Mouse (Mus musculus) hindbrain, postnatal 0 days (tissue): ENCODE results near the gene Cnp. TPM values are rescaled to one million over a fixed set of nuclear protein-coding genes. Genes with fewer than 3 reads are reported as not detected.

Source experiments
- ATAC-seq: fragments of 200-750 bp; cut with Nextera tagmentation; 2 replicates; pipeline ENCODE4 v1.8.0; 2017; ENCODE audit warnings: mild to moderate bottlenecking, moderate TSS enrichment, moderate library complexity
- DNase-seq: peaks from one replicate; pipeline ENCODE4 v3.0.0-alpha.2; 2015; ENCODE audit warnings: low spot score
- H3K27ac ChIP-seq: fragments of 300-500 bp; sonication (generic); 2 replicates; pipeline ENCODE4 v1.5.1; 2014; ENCODE audit warnings: mild to moderate bottlenecking
- H3K27me3 ChIP-seq: fragments of 300-500 bp; sonication (generic); 2 replicates; pipeline ENCODE4 v1.6.1; 2014; ENCODE audit warnings: low read length, mixed read lengths; ENCODE audit not compliant: insufficient read depth
- H3K36me3 ChIP-seq: fragments of 300-500 bp; sonication (generic); 2 replicates; pipeline ENCODE4 v1.6.1; 2014; ENCODE audit warnings: low read length, mixed read lengths; ENCODE audit not compliant: insufficient read depth
- H3K4me1 ChIP-seq: fragments of 300-500 bp; sonication (generic); 2 replicates; pipeline ENCODE4 v1.6.1; 2014; ENCODE audit warnings: antibody characterized with exemption, low read length, mixed read lengths; ENCODE audit not compliant: insufficient read depth
- H3K4me2 ChIP-seq: fragments of 300-500 bp; sonication (generic); 2 replicates; pipeline ENCODE4 v1.6.1; 2014; ENCODE audit warnings: low read depth, mild to moderate bottlenecking, low read length, moderate library complexity, mixed read lengths
- H3K4me3 ChIP-seq: fragments of 300-500 bp; sonication (generic); 2 replicates; pipeline ENCODE4 v1.5.1; 2014; ENCODE audit warnings: low read length
- H3K9ac ChIP-seq: fragments of 300-500 bp; sonication (generic); replicated peaks from 2 replicates; pipeline ENCODE4 v1.6.1; 2014; ENCODE audit warnings: mild to moderate bottlenecking, low read length, moderate library complexity, mixed read lengths
- H3K9me3 ChIP-seq: fragments of 300-500 bp; sonication (generic); 2 replicates; pipeline ENCODE4 v1.6.1; 2016; ENCODE audit warnings: low read length, mixed read lengths
- CTCF ChIP-seq: IDR thresholded peaks from 2 replicates; pipeline ENCODE4 v1.5.1; 2016; ENCODE audit warnings: antibody characterized with exemption, control low read depth, low read depth
- WGBS: fragments of 180-500 bp; shearing (Covaris S2); extraction: QIAGEN DNeasy Blood & Tissue Kit; methylation state at CpG from one replicate; pipeline ENCODE4 v1.1.7; 2014; 5-methylcytosine and 5-hydroxymethylcytosine counted together
- polyA plus RNA-seq: library from polyadenylated mRNA; unstranded; fragments of >200 nt; fragmentation: Nextera tagmentation; extraction: Ambion mirVana; gene quantifications from 2 replicates; pipeline ENCODE4 v1.2.1, GENCODE M21; 2015
- total RNA-seq: library from RNA; depleted of rRNA; stranded (reverse); fragments of >200 nt; gene quantifications from 2 replicates; pipeline ENCODE4 v1.2.3, GENCODE M21; 2014

The Cnp gene
- total and polyA plus RNA-seq, 2 experiments from 2014 or later = 121 to 125 TPM

DNA sequence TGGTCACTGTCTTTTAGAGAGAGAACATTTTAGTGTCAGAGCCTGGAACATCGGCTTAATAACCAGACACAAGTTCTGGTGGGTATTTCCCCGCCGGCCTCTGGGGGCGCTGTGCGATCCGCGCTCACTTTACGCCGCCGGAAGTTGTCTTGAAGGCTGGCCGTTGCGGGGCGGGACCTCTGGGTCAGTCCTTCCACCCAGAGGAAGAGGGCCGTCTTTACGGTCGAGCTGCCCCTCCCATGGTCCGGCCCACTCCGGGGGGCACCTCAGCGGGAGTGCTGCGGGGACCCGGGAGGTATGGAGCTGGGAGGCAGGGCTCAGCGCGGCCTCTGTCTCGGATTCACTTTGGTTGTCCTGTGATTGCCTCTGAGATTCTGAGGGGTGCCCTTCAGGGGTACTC lies 48.0 kb downstream of the Cnp start:
- Histone ChIP-seq H3K36me3 (peaks cover 18% of the 10 kb centered on the region), H3K9ac (peak overlapping the region; percentile 81), H3K4me3 (peak overlapping the region; percentile 78), H3K4me2 (peak overlapping the region; percentile 57), H3K27ac (peak overlapping the region; percentile 88), H3K4me1 (peaks cover 16% of the 10 kb centered on the region), H3K9me3 (no peaks in the 10 kb centered on the region), H3K27me3 (no peaks in the 10 kb centered on the region)
- peak; percentile 96 for TF ChIP-seq CTCF
- ATAC-seq (peak; percentile 68), DNase-seq (peak; percentile 97)
- under 1% methylated on average over 24 of the region's 24 CpGs for WGBS

- Histone ChIP-seq H3K27ac (no peak overlapping the region), H3K9me3 (no peaks in the 10 kb centered on the region), H3K4me3 (peak overlapping the region; percentile 78; the same call in 1 of the 2 replicates), H3K36me3 (peaks cover 18% of the 10 kb centered on the region), H3K9ac (no peak overlapping the region; the same call in 1 of the 2 replicates), H3K4me2 (peak overlapping the region; percentile 57), H3K4me1 (peaks cover 9% of the 10 kb centered on the region), H3K27me3 (no peaks in the 10 kb centered on the region)
- whole genome bisulfite sequencing = 41% methylated on average over 5 of the region's 5 CpGs
- no peak for TF ChIP-seq CTCF
- no peak for DNase-seq
- no peak for ATAC-seq
Measured at GRCm38 (mm10) chr11:100623867-100624266, 49.2 kb downstream of the Cnp start.

DNA sequence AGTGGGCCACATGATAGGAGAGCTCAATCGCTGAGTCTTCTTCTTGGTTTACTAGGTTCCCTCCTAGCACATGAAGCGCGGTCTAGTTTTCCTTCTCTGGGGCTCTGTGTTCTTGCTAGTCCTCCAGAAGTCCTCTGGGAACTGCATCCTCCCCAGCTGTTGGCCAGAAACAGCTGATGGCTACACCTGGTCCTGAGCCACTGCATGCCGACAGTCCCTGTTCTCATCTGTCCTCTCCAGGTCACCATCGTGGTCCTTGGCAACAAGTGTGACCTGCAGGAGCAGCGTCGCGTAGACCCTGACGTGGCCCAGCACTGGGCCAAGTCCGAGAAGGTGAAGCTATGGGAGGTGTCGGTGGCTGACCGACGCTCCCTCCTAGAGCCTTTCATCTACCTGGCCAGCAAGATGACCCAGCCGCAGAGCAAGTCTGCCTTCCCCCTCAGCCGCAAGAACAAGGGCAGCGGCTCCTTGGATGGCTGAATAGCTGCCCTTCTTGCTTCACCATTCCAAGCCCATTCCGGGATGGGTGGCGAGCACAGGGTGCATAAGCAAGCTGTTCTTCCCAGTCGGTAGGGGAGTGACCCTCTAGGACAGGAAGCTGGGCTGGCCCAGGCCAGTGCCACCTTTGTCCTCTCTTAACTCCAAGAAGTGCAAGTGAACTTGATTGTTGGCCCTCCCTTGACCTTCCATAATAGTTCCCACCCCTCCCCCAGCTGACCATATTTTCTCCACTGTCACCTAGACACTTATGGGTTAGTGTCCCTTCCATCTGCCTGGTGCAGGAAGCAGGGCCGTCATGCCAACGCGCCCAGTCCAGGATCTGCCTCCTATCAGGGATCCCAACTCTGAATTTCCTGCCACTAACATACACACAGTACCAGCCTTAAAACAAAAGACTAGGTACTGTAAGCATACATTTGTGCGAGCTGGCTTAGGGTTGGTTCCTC lies 51.3 kb downstream of the Cnp start:
- WGBS = 95% methylated on average over 23 of the region's 23 CpGs
- Histone ChIP-seq H3K4me2 (no peak overlapping the region), H3K36me3 (peaks cover 18% of the 10 kb centered on the region), H3K27me3 (no peaks in the 10 kb centered on the region), H3K4me1 (peaks cover 9% of the 10 kb centered on the region; the same call in 1 of the 2 replicates), H3K4me3 (no peak overlapping the region), H3K9me3 (no peaks in the 10 kb centered on the region), H3K27ac (no peak overlapping the region), H3K9ac (no peak overlapping the region)
- ATAC-seq (no peak), DNase-seq (no peak)
- TF ChIP-seq CTCF = no peak

- H3K4me1 ChIP-seq = peaks cover 9% of the 10 kb centered on the region; the same call in 1 of the 2 replicates
- DNase-seq = peak; percentile 75
- H3K36me3 ChIP-seq = peaks cover 18% of the 10 kb centered on the region
- TF ChIP-seq CTCF = peak; percentile 92
- H3K9me3 ChIP-seq = no peaks in the 10 kb centered on the region
- ATAC-seq = peak; percentile 64
- no peaks in the 10 kb centered on the region for H3K27me3 ChIP-seq
- H3K4me2 ChIP-seq = no peak overlapping the region
- H3K9ac ChIP-seq = no peak overlapping the region
- H3K27ac ChIP-seq = no peak overlapping the region
- no peak overlapping the region for H3K4me3 ChIP-seq
- 28% methylated on average over 9 of the region's 9 CpGs for WGBS
Measured at GRCm38 (mm10) chr11:100626701-100627195, 52.0 kb downstream of the Cnp start.

- no peak for TF ChIP-seq CTCF
- DNase-seq (no peak), ATAC-seq (no peak)
- H3K4me2 ChIP-seq = no peak overlapping the region
- H3K36me3 ChIP-seq = peaks cover 18% of the 10 kb centered on the region
- no peaks in the 10 kb centered on the region for H3K27me3 ChIP-seq
- no peak overlapping the region for H3K9ac ChIP-seq
- WGBS = 88% methylated on average over 5 of the region's 5 CpGs
- no peaks in the 10 kb centered on the region for H3K9me3 ChIP-seq
- H3K27ac ChIP-seq = 0 out of 2 replicates have a peak overlapping the region, but pooled peaks have one; percentile 66
- peaks cover 9% of the 10 kb centered on the region; the same call in 1 of the 2 replicates for H3K4me1 ChIP-seq
- no peak overlapping the region for H3K4me3 ChIP-seq
Measured at GRCm38 (mm10) chr11:100628056-100628455, 53.4 kb downstream of the Cnp start.

DNA sequence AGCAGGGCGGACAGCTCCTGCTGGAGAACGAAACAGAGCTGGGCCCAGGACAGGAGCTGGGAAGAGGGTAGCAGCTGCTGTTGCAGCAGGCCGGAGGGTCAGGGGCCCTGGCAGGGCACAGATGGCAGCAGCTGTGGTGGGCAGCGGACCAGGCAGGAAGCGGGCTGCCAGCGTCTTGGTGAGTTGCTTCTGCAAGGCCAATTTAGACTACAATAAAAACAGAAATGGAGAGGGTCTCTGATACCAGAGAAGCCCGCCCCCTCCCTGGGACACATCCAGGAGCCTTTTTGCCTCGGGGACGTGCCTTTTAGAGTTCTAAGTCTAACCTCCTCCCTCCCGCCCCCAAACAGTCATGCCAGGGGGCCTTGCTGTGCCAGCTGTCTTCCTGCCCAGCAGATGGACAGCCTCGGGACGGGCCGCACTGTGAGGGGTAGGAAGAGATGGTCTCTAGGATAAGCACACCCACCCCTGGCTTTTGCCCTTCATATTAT lies 54.2 kb downstream of the Cnp start:
- no peak for TF ChIP-seq CTCF
- H3K4me2 ChIP-seq = peak overlapping the region; percentile 4; the same call in 1 of the 2 replicates
- peak overlapping the region; percentile 66 for H3K27ac ChIP-seq
- H3K9ac ChIP-seq = 0 out of 2 replicates have a peak overlapping the region, but pooled peaks have one; percentile 13
- 17% methylated on average over 13 of the region's 13 CpGs for WGBS
- H3K9me3 ChIP-seq = no peaks in the 10 kb centered on the region
- H3K4me3 ChIP-seq = no peak overlapping the region
- H3K36me3 ChIP-seq = peaks cover 18% of the 10 kb centered on the region
- peaks cover 6% of the 10 kb centered on the region; the same call in 1 of the 2 replicates for H3K4me1 ChIP-seq
- ATAC-seq (peak; percentile 75), DNase-seq (peak; percentile 69)
- H3K27me3 ChIP-seq = no peaks in the 10 kb centered on the region
